Mouse (Mus musculus) kidney, embryonic 14.5 days (tissue): ENCODE data around the gene Rapgef4. TPM values are rescaled to one million over a fixed set of nuclear protein-coding genes. Genes with fewer than 3 reads are reported as not detected.

ENCODE experiments used
- ATAC-seq: fragments of 200-750 bp; cut with Nextera tagmentation; 2 replicates; pipeline ENCODE4 v1.8.0; 2017; ENCODE audit warnings: moderate number of reproducible peaks, mild to moderate bottlenecking, moderate TSS enrichment, moderate library complexity; ENCODE audit not compliant: low FRiP score, low TSS enrichment
- H3K27ac ChIP-seq: fragments of 300-500 bp; sonication (generic); 2 replicates; pipeline ENCODE4 v1.5.1; 2014; ENCODE audit warnings: low read depth, mild to moderate bottlenecking, low read length, moderate library complexity, mixed read lengths
- H3K27me3 ChIP-seq: fragments of 300-500 bp; sonication (generic); 2 replicates; pipeline ENCODE4 v1.6.1; 2014; ENCODE audit warnings: mild to moderate bottlenecking, low read length; ENCODE audit not compliant: control insufficient read depth, insufficient read depth
- H3K36me3 ChIP-seq: fragments of 300-500 bp; sonication (generic); 2 replicates; pipeline ENCODE4 v1.6.1; 2014; ENCODE audit warnings: low read length, mixed read lengths; ENCODE audit not compliant: control insufficient read depth, insufficient read depth
- H3K4me1 ChIP-seq: fragments of 300-500 bp; sonication (generic); 2 replicates; pipeline ENCODE4 v1.6.1; 2014; ENCODE audit warnings: low read length, mixed read lengths; ENCODE audit not compliant: control insufficient read depth, insufficient read depth
- H3K4me2 ChIP-seq: fragments of 300-500 bp; sonication (generic); replicated peaks from 2 replicates; pipeline ENCODE4 v1.6.1; 2014; ENCODE audit warnings: low read depth, mild to moderate bottlenecking, low read length
- H3K4me3 ChIP-seq: fragments of 300-500 bp; sonication (generic); 2 replicates; pipeline ENCODE4 v1.5.1; 2014; ENCODE audit warnings: mild to moderate bottlenecking, low read length
- H3K9ac ChIP-seq: fragments of 300-500 bp; sonication (generic); 2 replicates; pipeline ENCODE4 v1.6.1; 2014; ENCODE audit warnings: low read depth, mild to moderate bottlenecking, low read length, moderate library complexity
- H3K9me3 ChIP-seq: fragments of 300-500 bp; sonication (generic); 2 replicates; pipeline ENCODE4 v1.6.1; 2016; ENCODE audit warnings: low read length; ENCODE audit not compliant: control insufficient read depth
- WGBS: fragments of 180-500 bp; shearing (Covaris S2); extraction: QIAGEN DNeasy Blood & Tissue Kit; methylation state at CpG from one replicate; pipeline ENCODE4 v1.1.7; 2014; 5-methylcytosine and 5-hydroxymethylcytosine counted together
- polyA plus RNA-seq: library from polyadenylated mRNA; unstranded; fragments of >200 nt; fragmentation: Nextera tagmentation; extraction: Ambion mirVana; gene quantifications from 2 replicates; pipeline ENCODE4 v1.2.1, GENCODE M21; 2014

The Rapgef4 gene
- polyA plus RNA-seq, 1 experiment from 2014 or later: 4.2 TPM

GRCm38 (mm10) chr2:72282733-72283132 lies 301.7 kb downstream of the Rapgef4 start:
- ATAC-seq: no peak
- 85% methylated on average over 4 of the region's 4 CpGs for WGBS
- no peak overlapping the region for H3K9ac ChIP-seq
- H3K36me3 ChIP-seq: no peaks in the 10 kb centered on the region
- H3K9me3 ChIP-seq: no peaks in the 10 kb centered on the region
- no peaks in the 10 kb centered on the region for H3K27me3 ChIP-seq
- H3K27ac ChIP-seq: no peak overlapping the region
- H3K4me1 ChIP-seq: no peaks in the 10 kb centered on the region
- H3K4me2 ChIP-seq: no peak overlapping the region
- H3K4me3 ChIP-seq: no peak overlapping the region

- no peak overlapping the region for H3K4me2 ChIP-seq
- ATAC-seq: no peak
- H3K27ac ChIP-seq: no peak overlapping the region
- no peaks in the 10 kb centered on the region for H3K27me3 ChIP-seq
- no peak overlapping the region for H3K4me3 ChIP-seq
- no peaks in the 10 kb centered on the region for H3K4me1 ChIP-seq
- no peaks in the 10 kb centered on the region for H3K9me3 ChIP-seq
- no peak overlapping the region for H3K9ac ChIP-seq
- H3K36me3 ChIP-seq: no peaks in the 10 kb centered on the region
- WGBS: 80% methylated on average over 7 of the region's 7 CpGs
Observed at GRCm38 (mm10) chr2:72284689-72285088, 303.6 kb downstream of the Rapgef4 start.

GRCm38 (mm10) chr2:72285256-72285887 lies 304.3 kb downstream of the Rapgef4 start, which contains the start of gene Map3k20:
Gene Map3k20, plus strand, starts transcription at chr2:72285637.
- Histone ChIP-seq H3K27ac (no peak within 1 kb of the TSS), H3K36me3 (no peaks in the 10 kb centered on the region)

GRCm38 (mm10) chr2:72285888-72286661 lies 305.0 kb downstream of the Rapgef4 start:
- 2% methylated on average over 51 of the region's 60 CpGs for WGBS
- H3K9me3 ChIP-seq: no peaks in the 10 kb centered on the region
- H3K36me3 ChIP-seq: no peaks in the 10 kb centered on the region
- ATAC-seq: peak; percentile 74
- H3K4me1 ChIP-seq: no peaks in the 10 kb centered on the region
- H3K27ac ChIP-seq: no peak overlapping the region
- H3K9ac ChIP-seq: peak overlapping the region; percentile 96
- peak overlapping the region; percentile 84 for H3K4me2 ChIP-seq
- no peaks in the 10 kb centered on the region for H3K27me3 ChIP-seq
- peak overlapping the region; percentile 89 for H3K4me3 ChIP-seq

More at GRCm38 (mm10) chr2:72285256-72285887, 304.3 kb downstream of the Rapgef4 start, which contains the start of gene Map3k20:
- peak within 1 kb of the TSS; percentile 89 for H3K4me3 ChIP-seq
- ATAC-seq: peak; percentile 93
- H3K27me3 ChIP-seq: no peaks in the 10 kb centered on the region
- H3K4me1 ChIP-seq: no peaks in the 10 kb centered on the region
- H3K9ac ChIP-seq: peak within 1 kb of the TSS; percentile 96
- peak within 1 kb of the TSS; percentile 84 for H3K4me2 ChIP-seq
- H3K9me3 ChIP-seq: no peaks in the 10 kb centered on the region
- 3% methylated on average over 41 of the region's 50 CpGs for WGBS

- Histone ChIP-seq H3K9me3 (no peaks in the 10 kb centered on the region), H3K27ac (no peak overlapping the region), H3K4me1 (no peaks in the 10 kb centered on the region), H3K9ac (no peak overlapping the region), H3K4me3 (no peak overlapping the region), H3K4me2 (no peak overlapping the region), H3K27me3 (no peaks in the 10 kb centered on the region), H3K36me3 (no peaks in the 10 kb centered on the region)
- 71% methylated on average over 4 of the region's 4 CpGs for WGBS
- ATAC-seq: no peak
Observed at GRCm38 (mm10) chr2:72287142-72287541, 306.1 kb downstream of the Rapgef4 start.

- no peak overlapping the region for H3K4me2 ChIP-seq
- no peaks in the 10 kb centered on the region for H3K4me1 ChIP-seq
- no peak overlapping the region for H3K27ac ChIP-seq
- WGBS: 83% methylated on average over 11 of the region's 11 CpGs
- H3K27me3 ChIP-seq: no peaks in the 10 kb centered on the region
- no peak for ATAC-seq
- H3K9ac ChIP-seq: no peak overlapping the region
- no peaks in the 10 kb centered on the region for H3K9me3 ChIP-seq
- H3K36me3 ChIP-seq: no peaks in the 10 kb centered on the region
- H3K4me3 ChIP-seq: no peak overlapping the region
Observed at GRCm38 (mm10) chr2:72288932-72289534, 308.0 kb downstream of the Rapgef4 start.

GRCm38 (mm10) chr2:72291103-72291502 lies 310.1 kb downstream of the Rapgef4 start:
- WGBS: 88% methylated on average over 1 of the region's 1 CpGs
- H3K4me2 ChIP-seq: no peak overlapping the region
- no peak for ATAC-seq

GRCm38 (mm10) chr2:72292573-72292972 lies 311.5 kb downstream of the Rapgef4 start:
- no peaks in the 10 kb centered on the region for H3K36me3 ChIP-seq
- no peaks in the 10 kb centered on the region; the same call in 1 of the 2 replicates for H3K9me3 ChIP-seq
- no peak overlapping the region for H3K27ac ChIP-seq
- 81% methylated on average over 8 of the region's 8 CpGs for WGBS
- ATAC-seq: no peak
- 0 out of 2 replicates have a peak, but pooled peaks cover under 1% of the 10 kb centered on the region for H3K4me1 ChIP-seq
- no peak overlapping the region for H3K9ac ChIP-seq
- no peaks in the 10 kb centered on the region for H3K27me3 ChIP-seq
- H3K4me2 ChIP-seq: no peak overlapping the region
- no peak overlapping the region for H3K4me3 ChIP-seq

More at GRCm38 (mm10) chr2:72291103-72291502, 310.1 kb downstream of the Rapgef4 start:
- H3K36me3 ChIP-seq: no peaks in the 10 kb centered on the region
- H3K4me1 ChIP-seq: no peaks in the 10 kb centered on the region
- no peaks in the 10 kb centered on the region; the same call in 1 of the 2 replicates for H3K9me3 ChIP-seq
- no peaks in the 10 kb centered on the region for H3K27me3 ChIP-seq
- H3K4me3 ChIP-seq: no peak overlapping the region
- H3K27ac ChIP-seq: no peak overlapping the region
- no peak overlapping the region for H3K9ac ChIP-seq
